Mouse (Mus musculus): ENCODE data around the gene Mrpl17.

DNA sequence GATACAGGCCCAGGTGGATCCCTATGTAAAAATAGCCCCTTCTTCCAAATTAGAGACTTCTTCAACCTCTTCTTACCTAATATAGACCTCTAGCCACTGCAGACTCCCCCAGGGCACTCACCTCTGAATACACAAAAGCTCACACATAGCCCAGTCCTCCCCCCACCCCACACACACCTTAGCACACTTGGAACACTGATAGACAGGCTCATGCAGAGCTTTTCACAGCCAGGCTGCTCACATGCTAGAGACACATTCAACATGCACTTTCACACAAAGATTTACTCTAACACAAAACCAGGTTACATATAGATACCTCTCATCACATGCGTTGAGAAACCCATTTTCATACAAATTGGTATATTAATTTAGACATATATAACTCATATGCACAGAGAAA lies 33.6 kb downstream of the Mrpl17 start:
- no peak for TF ChIP-seq CTCF (IDR thresholded peaks at IDR 0.05; ENCODE audit: extremely low read depth, insufficient read depth, insufficient read length, insufficient replicate concordance)
- TF ChIP-seq POLR2A (IDR thresholded peaks at IDR 0.05; ENCODE audit: low read depth, low read length) = no peak

Data from spleen, adult 2 months (tissue).